Mouse (Mus musculus): ENCODE measurements around the gene Serac1. TPM values are rescaled to one million over a fixed set of nuclear protein-coding genes. Genes with fewer than 3 reads are reported as not detected.
A peak's percentile ranks its signal among the peaks of the same experiment; 100 is the strongest.

Gene Serac1
- polyA plus RNA-seq, 1 experiment: 27.3 TPM

- DNase-seq (ENCODE audit: low read depth): peak; percentile 81
- no peak for TF ChIP-seq CTCF (IDR thresholded peaks at IDR 0.05; ENCODE audit: borderline replicate concordance, extremely low read depth, insufficient read depth, insufficient read length)
- no peak for TF ChIP-seq POLR2A (IDR thresholded peaks at IDR 0.05; ENCODE audit: borderline replicate concordance, extremely low read depth, insufficient read depth, insufficient read length, poor library complexity, severe bottlenecking)
Observed at GRCm38 (mm10) chr17:6107015-6107601, 27.6 kb upstream of the Serac1 start.

GRCm38 (mm10) chr17:6106361-6107014 is 26.9 kb upstream of the Serac1 start, which contains the start of gene Tulp4:
TSS of gene Tulp4 (plus strand) at chr17:6106437.
- TF ChIP-seq CTCF (IDR thresholded peaks at IDR 0.05; ENCODE audit: borderline replicate concordance, extremely low read depth, insufficient read depth, insufficient read length): no peak
- TF ChIP-seq POLR2A (IDR thresholded peaks at IDR 0.05; ENCODE audit: borderline replicate concordance, extremely low read depth, insufficient read depth, insufficient read length, poor library complexity, severe bottlenecking): peak; percentile 78
- DNase-seq (ENCODE audit: low read depth): peak; percentile 98

- DNase-seq (ENCODE audit: low read depth): no peak
- TF ChIP-seq CTCF (IDR thresholded peaks at IDR 0.05; ENCODE audit: borderline replicate concordance, extremely low read depth, insufficient read depth, insufficient read length) (no peak), POLR2A (IDR thresholded peaks at IDR 0.05; ENCODE audit: borderline replicate concordance, extremely low read depth, insufficient read depth, insufficient read length, poor library complexity, severe bottlenecking) (no peak)
Observed at GRCm38 (mm10) chr17:6103566-6103965, 24.0 kb upstream of the Serac1 start.

GRCm38 (mm10) chr17:6102287-6102686 is 22.7 kb upstream of the Serac1 start:
- TF ChIP-seq CTCF (IDR thresholded peaks at IDR 0.05; ENCODE audit: borderline replicate concordance, extremely low read depth, insufficient read depth, insufficient read length) (no peak), POLR2A (IDR thresholded peaks at IDR 0.05; ENCODE audit: borderline replicate concordance, extremely low read depth, insufficient read depth, insufficient read length, poor library complexity, severe bottlenecking) (no peak)
- DNase-seq (ENCODE audit: low read depth): no peak

- DNase-seq (ENCODE audit: low read depth): peak; percentile 81
- TF ChIP-seq CTCF (IDR thresholded peaks at IDR 0.05; ENCODE audit: borderline replicate concordance, extremely low read depth, insufficient read depth, insufficient read length): peak; percentile 92
- no peak for TF ChIP-seq POLR2A (IDR thresholded peaks at IDR 0.05; ENCODE audit: borderline replicate concordance, extremely low read depth, insufficient read depth, insufficient read length, poor library complexity, severe bottlenecking)
Observed at GRCm38 (mm10) chr17:6097884-6098283, 18.3 kb upstream of the Serac1 start.

GRCm38 (mm10) chr17:6095579-6095978 is 16.0 kb upstream of the Serac1 start:
- no peak for DNase-seq (ENCODE audit: low read depth)
- TF ChIP-seq CTCF (IDR thresholded peaks at IDR 0.05; ENCODE audit: borderline replicate concordance, extremely low read depth, insufficient read depth, insufficient read length): no peak
- TF ChIP-seq POLR2A (IDR thresholded peaks at IDR 0.05; ENCODE audit: borderline replicate concordance, extremely low read depth, insufficient read depth, insufficient read length, poor library complexity, severe bottlenecking): no peak

- TF ChIP-seq POLR2A (IDR thresholded peaks at IDR 0.05; ENCODE audit: borderline replicate concordance, extremely low read depth, insufficient read depth, insufficient read length, poor library complexity, severe bottlenecking) (no peak), CTCF (IDR thresholded peaks at IDR 0.05; ENCODE audit: borderline replicate concordance, extremely low read depth, insufficient read depth, insufficient read length) (no peak)
- DNase-seq (ENCODE audit: low read depth): no peak
Observed at GRCm38 (mm10) chr17:6091604-6092003, 12.1 kb upstream of the Serac1 start.

GRCm38 (mm10) chr17:6083323-6083890 is 3.9 kb upstream of the Serac1 start:
- TF ChIP-seq CTCF (IDR thresholded peaks at IDR 0.05; ENCODE audit: borderline replicate concordance, extremely low read depth, insufficient read depth, insufficient read length): no peak
- no peak for TF ChIP-seq POLR2A (IDR thresholded peaks at IDR 0.05; ENCODE audit: borderline replicate concordance, extremely low read depth, insufficient read depth, insufficient read length, poor library complexity, severe bottlenecking)
- no peak for DNase-seq (ENCODE audit: low read depth)

GRCm38 (mm10) chr17:6073405-6073804 is 6.1 kb downstream of the Serac1 start:
- TF ChIP-seq POLR2A (IDR thresholded peaks at IDR 0.05; ENCODE audit: borderline replicate concordance, extremely low read depth, insufficient read depth, insufficient read length, poor library complexity, severe bottlenecking): no peak
- TF ChIP-seq CTCF (IDR thresholded peaks at IDR 0.05; ENCODE audit: borderline replicate concordance, extremely low read depth, insufficient read depth, insufficient read length): no peak
- DNase-seq (ENCODE audit: low read depth): no peak

GRCm38 (mm10) chr17:6069866-6070265 is 9.7 kb downstream of the Serac1 start:
- no peak for DNase-seq (ENCODE audit: low read depth)
- no peak for TF ChIP-seq CTCF (IDR thresholded peaks at IDR 0.05; ENCODE audit: borderline replicate concordance, extremely low read depth, insufficient read depth, insufficient read length)
- TF ChIP-seq POLR2A (IDR thresholded peaks at IDR 0.05; ENCODE audit: borderline replicate concordance, extremely low read depth, insufficient read depth, insufficient read length, poor library complexity, severe bottlenecking): no peak

- no peak for DNase-seq (ENCODE audit: low read depth)
- TF ChIP-seq POLR2A (IDR thresholded peaks at IDR 0.05; ENCODE audit: borderline replicate concordance, extremely low read depth, insufficient read depth, insufficient read length, poor library complexity, severe bottlenecking): no peak
- TF ChIP-seq CTCF (IDR thresholded peaks at IDR 0.05; ENCODE audit: borderline replicate concordance, extremely low read depth, insufficient read depth, insufficient read length): no peak
Observed at GRCm38 (mm10) chr17:6067613-6068012, 11.9 kb downstream of the Serac1 start.
